Mouse (Mus musculus) activated CD4-positive, CD25-positive, alpha-beta regulatory T cell (primary cell): ENCODE data around the gene Tmem109. TPM values are rescaled to one million over a fixed set of nuclear protein-coding genes. Genes with fewer than 3 reads are reported as not detected.

ENCODE experiments used
- polyA plus RNA-seq, 2 experiments: library from polyadenylated mRNA; unstranded; fragments of 100-300 nt; shearing (Covaris generic); gene quantifications; one replicate each; pipeline ENCODE4 v1.2.1; 2017

Tmem109 gene
- polyA plus RNA-seq = 10 to 100 TPM; 34.1 to 48.5 TPM

GRCm38 (mm10) chr19:10881426-10882154 lies at the start of gene Tmem109:
Gene Tmem109, minus strand, starts transcription at chr19:10882001.

GRCm38 (mm10) chr19:10920532-10920931 lies 38.7 kb upstream of the Tmem109 start, which contains the start of gene Zp1:
Gene Zp1, minus strand, starts transcription at chr19:10920632.

GRCm38 (mm10) chr19:10895016-10895528 lies 13.3 kb upstream of the Tmem109 start, which contains the start of gene Prpf19:
Gene Prpf19, plus strand, starts transcription at chr19:10895231.

GRCm38 (mm10) chr19:10869886-10870527 lies 11.8 kb downstream of the Tmem109 start, which contains the start of gene Tmem132a:
Gene Tmem132a, minus strand, starts transcription at chr19:10869940.

GRCm38 (mm10) chr19:10839010-10839892 lies 42.5 kb downstream of the Tmem109 start, which contains the start of gene Slc15a3:
Gene Slc15a3, plus strand, starts transcription at chr19:10839727.

GRCm38 (mm10) chr19:10829436-10830175 lies 52.2 kb downstream of the Tmem109 start, which contains the start of gene Cd6:
Gene Cd6, minus strand, starts transcription at chr19:10830058.

Other genes starting within 250 kb of the Tmem109 start
- under 1 TPM in 1 of 2 experiments, not detected in 1; 0.38 TPM for gene Vwce, start 247.8 kb downstream of the Tmem109 start, polyA plus RNA-seq
- not detected for gene Pga5, start 203.9 kb downstream of the Tmem109 start, polyA plus RNA-seq
- 10 to 100 TPM; 19.3 to 24.5 TPM for gene Vps37c, start 193.3 kb downstream of the Tmem109 start, polyA plus RNA-seq
- 100 to 1,000 TPM; 458 to 705 TPM for gene Cd5, start 143.0 kb downstream of the Tmem109 start, polyA plus RNA-seq
- gene Cd6, start 51.9 kb downstream of the Tmem109 start, polyA plus RNA-seq = 100 to 1,000 TPM; 369 to 700 TPM
- gene Slc15a3, start 42.3 kb downstream of the Tmem109 start, polyA plus RNA-seq = 1 to 10 TPM; 1.7 to 4.7 TPM
- 1 to 10 TPM in 1 of 2 experiments, under 1 TPM in 1; 0.15 to 1.2 TPM for gene Tmem132a, start 12.1 kb downstream of the Tmem109 start, polyA plus RNA-seq
- gene Prpf19, start 13.2 kb upstream of the Tmem109 start, polyA plus RNA-seq = 100 to 1,000 TPM in 1 of 2 experiments, 10 to 100 TPM in 1; 88.2 to 107 TPM
- gene Zp1, start 38.6 kb upstream of the Tmem109 start, polyA plus RNA-seq = not detected
- gene Ptgdr2, start 55.2 kb upstream of the Tmem109 start, polyA plus RNA-seq = under 1 TPM in 1 of 2 experiments, not detected in 1; 0.14 TPM
- gene Ccdc86, start 67.3 kb upstream of the Tmem109 start, polyA plus RNA-seq = 10 to 100 TPM; 12.4 to 18.3 TPM
- not detected for gene Ms4a10, start 92.7 kb upstream of the Tmem109 start, polyA plus RNA-seq
- gene Ms4a15, start 111.2 kb upstream of the Tmem109 start, polyA plus RNA-seq = not detected
- gene Ms4a18, start 136.0 kb upstream of the Tmem109 start, polyA plus RNA-seq = not detected
- gene Ms4a8a, start 199.1 kb upstream of the Tmem109 start, polyA plus RNA-seq = 1 to 10 TPM in 1 of 2 experiments, under 1 TPM in 1; 0.18 to 5.1 TPM
- not detected for gene 1700017D01Rik, start 248.9 kb upstream of the Tmem109 start, polyA plus RNA-seq